Comparison of ENCODE assay signal across 14 mouse cellular contexts in genomic region chr1:59550227-59550626, GRCm38 (mm10). TPM values are rescaled to one million over a fixed set of nuclear protein-coding genes. Genes with fewer than 3 reads are reported as not detected.
DNase-seq lines count a peak whose midpoint lies in the region; ATAC-seq lines count a peak whose summit lies in the region.
"Had no signal": no experiment of that assay in that cellular context is flagged by ENCODE, and none has a peak within 500 bp of the region (broad histone marks: within the 10 kb centered on the region; RNA-seq: fewer than 3 reads in every experiment).

No protein-coding gene starts in this region.

- no peaks in the 10 kb centered on the region for H3K27me3 ChIP-seq in neural tube, embryonic 15.5 days (replicated peaks)
- H3K27me3 ChIP-seq: limb, embryonic 12.5 days had no signal

- WGBS in neural tube, embryonic 15.5 days, result 89% methylated on average over 6 of the region's 6 CpGs

- no peak overlapping the region for H3K27ac ChIP-seq in neural tube, embryonic 15.5 days (replicated peaks)
- H3K27ac ChIP-seq: hindbrain, postnatal 0 days had no signal

- no peak overlapping the region for H3K4me3 ChIP-seq in neural tube, embryonic 15.5 days (replicated peaks)
- H3K4me3 ChIP-seq: limb, embryonic 12.5 days had no signal

- no peaks in the 10 kb centered on the region for H3K36me3 ChIP-seq in neural tube, embryonic 15.5 days
- H3K36me3 ChIP-seq: limb, embryonic 12.5 days had no signal

- ATAC-seq in common myeloid progenitor, adult 5-6 weeks (replicated peaks; ENCODE audit: low read depth, poor library complexity, severe bottlenecking), result peak; percentile 94
- no peak for ATAC-seq in neural tube, embryonic 15.5 days (ENCODE audit: low FRiP score)
- ATAC-seq: hindbrain, postnatal 0 days had no signal

- H3K9ac ChIP-seq in neural tube, embryonic 15.5 days (replicated peaks), result no peak overlapping the region
- H3K9ac ChIP-seq: limb, embryonic 12.5 days had no signal

- intact Hi-C loops in heart, postnatal 25 days (cut with DNase I), result no loop called here

- no peak overlapping the region for H3K4me2 ChIP-seq in neural tube, embryonic 15.5 days
- H3K4me2 ChIP-seq: limb, embryonic 12.5 days had no signal

- H3K9me3 ChIP-seq in neural tube, embryonic 15.5 days (replicated peaks), result no peaks in the 10 kb centered on the region
- H3K9me3 ChIP-seq: limb, embryonic 12.5 days had no signal

- peak; percentile 26 to 57 for DNase-seq in heart, adult 9 months (ENCODE audit: low spot score in 2 of 2)
- no peak for DNase-seq in heart, postnatal 25 days (ENCODE audit: low spot score)
- DNase-seq in kidney, adult 9 months, result peak; percentile 24
- peak; percentile 7 for DNase-seq in lung, postnatal 14 days
- DNase-seq in retina, postnatal 1 day, result no peak
- no peak for DNase-seq in right cerebral cortex, postnatal 4 days
- DNase-seq: cerebellum, postnatal 36 days; thymus, postnatal 25 days had no signal

- H3K4me1 ChIP-seq in neural tube, embryonic 15.5 days, result peaks cover 10% of the 10 kb centered on the region

RNA-seq across cellular contexts. Expression of gene Gm973, which starts 34.2 kb away (rescaled TPM):
- under 1 TPM in 1 of 2 experiments, not detected in 1; 0.61 TPM for total RNA-seq in heart, postnatal 25 days (2021)
- 5.3 and 7.8 TPM in 2 replicates for total RNA-seq in common myeloid progenitor, adult 5-6 weeks (2017)
- polyA plus RNA-seq in neural tube, embryonic 15.5 days (2015; fragmentation: Nextera tagmentation; extraction: Ambion mirVana), result 9.6 and 10.0 TPM in 2 replicates
- polyA plus RNA-seq: C2C12; spleen, adult 2 months had no signal

Comparison
In these comparisons a context has a peak if more than half of its experiments do, and no peak if none do; other contexts are left out.
1. DNase-seq: peak in heart, adult 9 months (2 of 2), kidney, adult 9 months (single experiment) and lung, postnatal 14 days (single experiment); none in heart, postnatal 25 days (single experiment), retina, postnatal 1 day (single experiment) and right cerebral cortex, postnatal 4 days (single experiment).